Mouse (Mus musculus) liver, adult (tissue): ENCODE data around the gene Chid1.

Source experiments
- GATA4 ChIP-seq: IDR thresholded peaks from 2 replicates; pipeline ENCODE4 v1.6.1; 2014; ENCODE audit warnings: mild to moderate bottlenecking, low read length; ENCODE audit not compliant: insufficient replicate concordance

The Chid1 gene

DNA sequence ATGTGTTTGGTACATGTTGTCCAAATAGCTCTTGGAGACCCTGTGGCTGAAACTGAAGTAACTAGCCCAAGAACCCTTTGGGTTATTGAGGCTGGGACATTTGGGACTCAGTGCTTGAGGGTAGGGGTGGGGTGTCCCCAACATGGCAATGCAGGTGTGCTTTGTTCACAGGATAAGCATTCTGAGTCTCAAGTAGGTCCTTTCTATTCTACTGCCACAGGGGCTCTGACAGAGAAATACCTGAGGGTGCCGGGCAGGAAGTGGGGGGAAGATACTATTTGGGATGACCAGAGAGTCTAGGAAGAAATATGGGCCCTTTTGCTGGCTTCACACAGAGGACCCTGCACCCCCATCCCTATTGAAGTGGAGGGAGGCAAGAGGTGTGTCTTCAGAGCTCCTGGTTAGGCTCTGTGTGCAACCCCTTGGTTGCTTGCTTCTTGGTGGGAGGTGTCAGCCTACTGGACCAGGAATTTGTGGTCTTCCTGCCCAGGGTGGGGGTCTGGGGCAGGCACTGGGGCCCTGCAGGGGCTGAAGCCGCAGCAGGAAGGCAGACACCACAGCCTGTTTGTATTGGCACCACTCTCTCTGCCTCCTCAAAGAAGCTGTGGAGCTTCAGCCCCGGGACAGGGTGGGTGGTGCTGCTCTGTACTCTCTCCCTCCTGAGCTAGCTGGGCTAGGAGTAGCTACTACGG is 61.9 kb downstream of the Chid1 start:
- no peak for TF ChIP-seq GATA4

DNA sequence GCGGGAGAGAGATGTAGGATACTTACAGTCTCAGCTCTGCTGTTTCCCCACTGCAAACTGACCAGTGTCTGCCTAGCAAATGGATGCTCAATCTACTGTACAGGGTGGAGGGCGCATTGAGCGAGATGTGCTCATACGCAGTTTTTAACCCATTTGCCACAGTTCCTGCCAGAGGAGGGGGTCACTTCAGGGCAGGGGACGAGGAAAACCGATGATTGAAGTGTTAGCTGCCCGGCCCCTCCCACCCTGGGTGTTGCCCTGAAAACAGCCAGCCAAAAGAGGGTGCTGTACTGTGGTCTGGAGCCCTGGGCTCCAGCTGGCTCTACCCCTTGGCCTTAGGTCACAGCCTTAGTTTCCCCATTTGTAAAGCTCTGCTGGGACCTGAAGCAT is 62.7 kb downstream of the Chid1 start:
- no peak for TF ChIP-seq GATA4

DNA sequence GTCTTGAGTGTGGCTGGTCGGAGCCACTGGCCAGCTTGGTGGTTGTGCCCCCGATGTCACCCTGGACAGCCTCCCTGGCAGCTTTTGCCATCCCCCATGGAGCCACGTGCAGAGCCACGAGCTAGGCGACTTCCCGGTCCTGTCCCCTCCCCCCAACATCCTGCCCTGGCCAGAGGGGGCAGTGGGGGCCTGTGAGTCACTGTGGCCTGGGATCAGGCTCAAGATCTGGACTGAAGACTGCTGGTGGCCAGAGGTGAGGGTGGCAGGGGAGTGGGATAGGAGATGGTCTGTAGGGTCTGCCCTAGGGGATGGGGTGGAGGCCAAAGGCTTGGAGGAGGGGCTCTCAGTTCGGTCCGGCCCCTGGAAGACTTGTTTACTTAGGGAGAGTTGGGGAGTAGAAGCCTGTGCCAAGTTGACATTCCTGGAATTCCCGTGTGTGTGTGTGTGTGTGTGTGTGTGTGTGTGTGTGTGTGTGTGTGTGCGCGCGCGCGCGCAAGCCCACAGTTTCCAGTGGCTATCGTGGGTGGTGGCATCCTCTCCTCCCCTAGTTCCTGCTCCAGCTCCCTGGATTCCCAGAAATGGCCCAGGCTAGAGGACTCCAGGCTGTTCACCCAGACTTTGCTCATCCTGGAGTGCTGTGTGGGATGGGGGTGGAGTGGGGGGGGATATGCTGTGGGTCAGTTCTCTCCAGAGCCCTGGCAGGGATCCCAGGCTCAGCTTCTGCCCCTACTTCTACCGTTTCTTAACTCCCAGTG is 63.3 kb downstream of the Chid1 start:
- TF ChIP-seq GATA4: peak; percentile 71; the same call in 1 of the 2 replicates

GRCm38 (mm10) chr7:141475805-141476158 is 63.9 kb downstream of the Chid1 start:
- no peak for TF ChIP-seq GATA4

DNA sequence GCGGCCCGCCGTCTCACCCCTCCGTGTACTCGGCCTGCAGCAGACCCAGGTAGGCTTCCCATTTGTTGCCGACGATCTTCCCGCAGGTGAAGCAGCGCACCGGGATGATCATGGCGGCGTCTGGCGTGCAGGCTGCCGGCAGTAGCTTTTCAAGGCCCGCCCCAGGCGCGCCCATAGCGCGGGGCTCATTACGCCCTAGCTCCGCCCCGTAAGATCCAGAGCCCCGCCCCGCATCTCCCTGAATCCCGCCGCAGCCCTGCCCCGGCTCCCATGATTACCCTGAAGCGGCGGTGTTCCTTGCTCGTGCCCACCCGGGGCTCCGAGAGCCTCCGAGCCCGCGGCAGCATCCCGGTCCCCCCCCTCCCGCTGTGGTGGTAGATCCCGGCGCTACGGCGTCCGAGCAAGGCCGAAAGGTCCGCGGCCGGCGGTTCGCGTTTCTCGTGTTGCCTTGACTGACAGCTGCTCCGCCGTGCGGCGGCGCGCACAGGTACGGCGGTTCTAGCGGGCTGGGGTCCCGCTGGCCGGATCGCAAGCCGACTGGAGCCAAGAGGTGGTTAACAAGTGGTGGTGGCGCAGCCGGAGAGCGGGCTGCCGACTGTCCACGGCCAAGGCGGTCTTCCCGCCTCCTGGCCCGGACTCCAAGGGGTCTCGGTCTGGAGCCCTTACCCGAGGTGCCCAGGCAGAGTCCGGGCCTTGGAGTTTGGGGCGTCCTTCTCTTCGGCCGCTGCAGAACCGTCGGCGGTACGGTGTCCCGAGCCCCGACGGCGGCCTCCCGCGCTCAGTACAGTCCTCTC is 64.4 kb downstream of the Chid1 start, which contains the start of the genes Polr2l and Tspan4:
Polr2l (minus strand) TSS at position 122 of the 794 bp plus-strand sequence.
Tspan4 (plus strand) TSS at position 230 of the 794 bp plus-strand sequence.
- TF ChIP-seq GATA4: no peak; the same call in 1 of the 2 replicates

GRCm38 (mm10) chr7:141474160-141474559 is 65.5 kb downstream of the Chid1 start:
- no peak for TF ChIP-seq GATA4

GRCm38 (mm10) chr7:141472763-141473162 is 66.9 kb downstream of the Chid1 start:
- no peak for TF ChIP-seq GATA4

DNA sequence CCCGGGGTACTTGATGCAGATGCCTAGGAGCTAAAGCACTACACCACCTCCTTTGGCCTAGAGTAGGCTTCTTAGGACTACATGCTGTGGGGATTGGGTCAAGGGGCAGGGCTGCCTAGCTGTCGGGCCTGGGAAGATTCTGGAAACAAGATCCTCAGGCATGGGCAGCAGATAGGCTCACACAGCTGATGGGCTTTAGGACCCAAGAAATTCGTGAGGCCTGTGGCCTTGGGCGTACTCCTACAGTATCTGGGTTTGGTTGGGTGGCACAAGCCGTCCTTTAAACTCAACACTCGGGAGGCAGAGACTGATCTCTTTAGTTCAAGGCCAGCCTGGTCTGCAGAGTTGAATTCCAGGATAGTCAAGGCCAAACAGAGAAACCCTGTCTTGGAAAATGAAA is 67.4 kb downstream of the Chid1 start:
- TF ChIP-seq GATA4: no peak

DNA sequence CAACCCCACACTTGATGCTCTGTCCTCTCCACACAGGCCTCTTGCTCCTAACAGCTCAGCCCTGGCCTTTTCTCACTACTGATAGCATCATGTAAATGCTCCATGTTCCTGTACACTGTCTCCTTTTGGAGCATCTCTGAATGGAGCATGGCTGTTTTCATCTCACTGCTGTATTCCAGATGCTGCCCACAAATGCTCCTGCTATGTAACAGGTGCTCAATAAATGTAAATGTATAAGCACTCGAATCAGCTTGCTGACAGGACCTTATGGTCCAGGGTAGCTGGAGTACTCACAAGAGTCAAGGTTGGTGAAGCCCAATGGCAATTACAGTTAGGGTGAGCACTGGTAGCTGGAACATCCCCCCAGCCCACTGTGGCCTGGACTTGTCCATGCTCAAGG is 68.4 kb downstream of the Chid1 start:
- TF ChIP-seq GATA4: no peak

GRCm38 (mm10) chr7:141470637-141470944 is 69.1 kb downstream of the Chid1 start:
- TF ChIP-seq GATA4: no peak

DNA sequence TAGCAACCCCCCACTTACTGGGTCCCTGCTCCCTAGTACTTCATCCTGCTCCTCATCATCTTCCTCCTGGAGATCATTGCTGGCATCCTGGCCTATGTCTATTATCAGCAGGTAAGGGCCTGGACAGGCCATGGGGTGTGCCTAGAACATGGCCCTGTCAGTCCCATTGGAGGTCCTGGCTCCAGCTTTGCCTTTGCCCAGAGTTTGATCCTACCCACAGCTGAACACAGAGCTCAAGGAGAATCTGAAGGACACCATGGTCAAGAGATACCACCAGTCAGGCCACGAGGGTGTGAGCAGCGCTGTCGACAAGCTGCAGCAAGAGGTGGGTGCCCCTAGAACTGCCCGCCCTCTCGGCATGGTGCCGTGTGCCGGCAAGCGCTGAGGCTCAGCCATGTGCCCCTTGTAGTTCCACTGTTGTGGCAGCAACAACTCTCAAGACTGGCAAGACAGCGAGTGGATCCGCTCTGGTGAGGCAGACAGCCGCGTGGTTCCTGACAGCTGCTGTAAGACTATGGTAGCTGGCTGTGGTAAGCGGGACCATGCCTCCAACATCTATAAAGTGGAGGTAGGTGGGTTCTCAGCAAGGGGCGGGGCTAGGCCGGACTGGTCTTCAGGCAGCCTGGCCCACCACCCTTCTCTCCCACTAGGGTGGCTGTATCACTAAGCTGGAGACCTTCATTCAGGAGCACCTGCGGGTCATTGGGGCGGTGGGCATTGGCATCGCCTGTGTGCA is 69.6 kb downstream of the Chid1 start:
- TF ChIP-seq GATA4: no peak

- no peak for TF ChIP-seq GATA4
These were observed 70.3 kb downstream of the Chid1 start for GRCm38 (mm10) chr7:141469352-141469751.

DNA sequence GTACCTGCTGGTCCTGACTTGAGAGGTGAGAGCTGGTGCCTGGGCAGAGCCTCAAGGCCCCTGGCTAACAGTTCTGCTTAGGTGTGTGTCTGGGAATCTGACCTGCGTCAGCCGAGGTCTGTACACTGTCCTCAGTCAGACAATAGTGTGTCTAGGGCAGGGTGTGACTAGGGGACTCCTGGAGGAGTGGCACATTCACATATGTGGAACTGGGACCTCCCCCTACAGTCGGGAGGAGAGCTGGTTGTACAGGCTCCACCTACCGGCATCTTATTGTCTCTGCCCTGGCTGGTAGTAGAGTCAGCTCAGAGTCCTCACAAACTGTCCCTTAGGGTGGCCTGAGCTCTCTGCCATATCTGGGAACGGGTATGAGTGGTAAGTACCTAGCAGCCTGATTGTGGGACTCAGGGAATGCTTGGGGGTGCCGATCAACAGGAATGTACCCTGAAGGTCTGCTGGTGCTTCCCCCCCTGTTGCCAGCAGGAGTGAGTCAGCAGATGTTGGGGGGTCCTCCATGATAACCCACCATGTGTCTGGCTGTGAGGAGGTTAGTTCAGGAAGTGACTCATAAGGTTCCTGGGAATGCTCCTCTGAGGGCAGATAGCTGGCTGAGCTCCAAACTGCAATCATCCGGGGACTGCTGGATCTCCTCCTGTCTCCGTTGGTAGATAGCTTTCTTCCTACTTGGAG is 71.0 kb downstream of the Chid1 start:
- TF ChIP-seq GATA4: peak; percentile 85; the same call in 1 of the 2 replicates

GRCm38 (mm10) chr7:141468164-141468521 is 71.5 kb downstream of the Chid1 start:
- no peak for TF ChIP-seq GATA4

GRCm38 (mm10) chr7:141467230-141468030 is 72.2 kb downstream of the Chid1 start, which contains the start of gene Cd151:
Gene Cd151, plus strand, starts transcription at chr7:141467392.
- TF ChIP-seq GATA4: peak; percentile 4; the same call in 1 of the 2 replicates
